In the genomic region with DNA sequence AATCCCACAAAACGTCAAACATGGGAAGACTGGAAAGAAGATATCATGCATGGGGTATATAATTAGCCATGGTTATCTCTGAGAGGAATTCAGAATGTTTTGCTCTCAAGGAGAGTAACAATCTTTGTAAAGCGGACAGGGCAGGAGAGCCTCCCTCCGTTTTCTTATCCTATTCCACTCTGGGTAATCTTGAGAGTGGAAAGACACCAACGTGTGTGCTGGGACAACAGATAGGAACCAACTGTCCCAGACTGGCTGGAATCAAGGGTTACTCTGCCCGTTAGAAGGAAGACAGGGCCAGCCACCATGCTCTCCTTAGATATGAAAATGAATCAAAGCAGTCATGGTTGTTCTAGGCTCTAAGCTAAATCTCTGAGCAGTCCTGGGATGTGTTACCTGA, we compare ENCODE assay signal across 18 mouse cellular contexts.
DNase-seq lines count a peak whose midpoint lies in the region; ATAC-seq and TF ChIP-seq lines count a peak whose summit lies in the region.
"Had no signal": no experiment of that assay in that cellular context is flagged by ENCODE, and none has a peak within 500 bp of the region (broad histone marks: within the 10 kb centered on the region; RNA-seq: fewer than 3 reads in every experiment).

No protein-coding gene starts in this region.

- intact Hi-C loops in heart, postnatal 14 days (cut with DNase I): no loop called here

- H3K9ac ChIP-seq in heart, embryonic 12.5 days: no peak overlapping the region
- H3K9ac ChIP-seq in liver, adult 2 months (ENCODE audit: low read depth, low read length): no peak overlapping the region
- no peak overlapping the region for H3K9ac ChIP-seq in liver, embryonic 11.5 days (ENCODE audit: low read depth, low read length)
- no peak overlapping the region for H3K9ac ChIP-seq in lung, embryonic 16.5 days (ENCODE audit: low read length)
- no peak overlapping the region for H3K9ac ChIP-seq in liver, embryonic 16.5 days (ENCODE audit: low read depth, low read length)
- H3K9ac ChIP-seq: embryonic facial prominence, embryonic 12.5 days; forebrain, embryonic 15.5 days; hindbrain, embryonic 13.5 days had no signal

- TF ChIP-seq CTCF in liver, adult 2 months (IDR thresholded peaks at IDR 0.05; ENCODE audit: low read depth, low read length): no peak

- 10% methylated on average over 5 of the region's 5 CpGs for WGBS in heart, embryonic 12.5 days
- WGBS in liver, adult 2 months: 70% methylated on average over 5 of the region's 5 CpGs
- WGBS in liver, embryonic 11.5 days: 32% methylated on average over 5 of the region's 5 CpGs
- WGBS in lung, embryonic 16.5 days: 59% methylated on average over 5 of the region's 5 CpGs
- WGBS in liver, embryonic 16.5 days (ENCODE audit: insufficient replicate concordance): 24% methylated on average over 5 of the region's 5 CpGs

- H3K4me3 ChIP-seq in heart, embryonic 12.5 days: no peak overlapping the region
- H3K4me3 ChIP-seq in liver, adult 2 months (ENCODE audit: insufficient read depth, low read depth, low read length): no peak overlapping the region
- no peak overlapping the region for H3K4me3 ChIP-seq in liver, embryonic 11.5 days (ENCODE audit: low read depth, low read length)
- H3K4me3 ChIP-seq in lung, embryonic 16.5 days (ENCODE audit: low read length): no peak overlapping the region
- no peak overlapping the region for H3K4me3 ChIP-seq in liver, embryonic 16.5 days (ENCODE audit: low read depth, low read length)
- H3K4me3 ChIP-seq: embryonic facial prominence, embryonic 12.5 days; forebrain, embryonic 15.5 days; heart, adult 2 months; hindbrain, embryonic 13.5 days had no signal

- ATAC-seq in heart, embryonic 12.5 days (ENCODE audit: insufficient number of reproducible peaks, low FRiP score): peak; percentile 48; the same call in 1 of the 2 replicates
- no peak for ATAC-seq in liver, embryonic 11.5 days (replicated peaks; ENCODE audit: low FRiP score)
- peak; percentile 39; the same call in 1 of the 2 replicates for ATAC-seq in lung, embryonic 16.5 days (ENCODE audit: low read depth)
- ATAC-seq in liver, embryonic 16.5 days (ENCODE audit: low read depth): peak; percentile 30
- ATAC-seq: forebrain, embryonic 15.5 days; hindbrain, postnatal 0 days had no signal

- TF ChIP-seq POLR2A in liver, adult 2 months (IDR thresholded peaks at IDR 0.05; ENCODE audit: extremely low read depth, insufficient read depth, low read length): no peak

- no peaks in the 10 kb centered on the region for H3K36me3 ChIP-seq in heart, embryonic 12.5 days
- no peaks in the 10 kb centered on the region for H3K36me3 ChIP-seq in liver, adult 2 months (ENCODE audit: control insufficient read depth, insufficient read depth, low read length)
- no peaks in the 10 kb centered on the region for H3K36me3 ChIP-seq in liver, embryonic 11.5 days (ENCODE audit: control insufficient read depth, insufficient read depth, low read length)
- H3K36me3 ChIP-seq in lung, embryonic 16.5 days (ENCODE audit: control insufficient read depth, insufficient read depth, low read length): no peaks in the 10 kb centered on the region
- H3K36me3 ChIP-seq in liver, embryonic 16.5 days (ENCODE audit: control insufficient read depth, insufficient read depth): no peaks in the 10 kb centered on the region
- H3K36me3 ChIP-seq: embryonic facial prominence, embryonic 12.5 days; forebrain, embryonic 15.5 days; hindbrain, embryonic 13.5 days had no signal

- H3K27me3 ChIP-seq in heart, embryonic 12.5 days (replicated peaks): no peaks in the 10 kb centered on the region
- no peaks in the 10 kb centered on the region for H3K27me3 ChIP-seq in liver, adult 2 months (ENCODE audit: control insufficient read depth, insufficient read depth, low read length)
- no peaks in the 10 kb centered on the region for H3K27me3 ChIP-seq in liver, embryonic 11.5 days (replicated peaks; ENCODE audit: control insufficient read depth, insufficient read depth, low read length)
- no peaks in the 10 kb centered on the region for H3K27me3 ChIP-seq in lung, embryonic 16.5 days (ENCODE audit: control insufficient read depth, insufficient read depth, low read depth, low read length)
- H3K27me3 ChIP-seq in liver, embryonic 16.5 days (ENCODE audit: control insufficient read depth, insufficient read depth, low read depth, low read length): no peaks in the 10 kb centered on the region
- H3K27me3 ChIP-seq: embryonic facial prominence, embryonic 12.5 days; forebrain, embryonic 15.5 days had no signal

- H3K79me2 ChIP-seq in liver, adult 2 months (ENCODE audit: control insufficient read depth, insufficient read depth, low read length): no peaks in the 10 kb centered on the region

- no peak overlapping the region for H3K27ac ChIP-seq in heart, embryonic 12.5 days (ENCODE audit: poor library complexity, severe bottlenecking)
- peak overlapping the region; percentile 48; the same call in 1 of the 2 replicates for H3K27ac ChIP-seq in liver, adult 2 months (replicated peaks; ENCODE audit: insufficient read depth, low read depth, low read length)
- H3K27ac ChIP-seq in liver, embryonic 11.5 days (ENCODE audit: low read depth, low read length): no peak overlapping the region
- H3K27ac ChIP-seq in lung, embryonic 16.5 days (ENCODE audit: low read length): peak overlapping the region; percentile 5; the same call in 1 of the 2 replicates
- no peak overlapping the region for H3K27ac ChIP-seq in liver, embryonic 16.5 days (ENCODE audit: low read length)
- H3K27ac ChIP-seq: embryonic facial prominence, embryonic 12.5 days; forebrain, embryonic 15.5 days; heart, adult 2 months; hindbrain, embryonic 13.5 days; hindbrain, postnatal 0 days had no signal

- no peak overlapping the region for H3K4me2 ChIP-seq in heart, embryonic 12.5 days
- no peak overlapping the region for H3K4me2 ChIP-seq in liver, embryonic 11.5 days
- no peak overlapping the region for H3K4me2 ChIP-seq in lung, embryonic 16.5 days (ENCODE audit: low read depth, low read length)
- no peak overlapping the region for H3K4me2 ChIP-seq in liver, embryonic 16.5 days (ENCODE audit: low read depth, low read length)
- H3K4me2 ChIP-seq: embryonic facial prominence, embryonic 12.5 days; forebrain, embryonic 15.5 days; hindbrain, embryonic 13.5 days had no signal

- peaks cover 10% of the 10 kb centered on the region for H3K4me1 ChIP-seq in heart, embryonic 12.5 days (replicated peaks)
- no peaks in the 10 kb centered on the region; the same call in 1 of the 2 replicates for H3K4me1 ChIP-seq in liver, adult 2 months (ENCODE audit: control insufficient read depth, insufficient read depth, low read length)
- no peaks in the 10 kb centered on the region for H3K4me1 ChIP-seq in liver, embryonic 11.5 days (replicated peaks; ENCODE audit: control insufficient read depth, insufficient read depth, low read length)
- no peaks in the 10 kb centered on the region for H3K4me1 ChIP-seq in lung, embryonic 16.5 days (replicated peaks; ENCODE audit: control insufficient read depth, insufficient read depth, low read length)
- no peaks in the 10 kb centered on the region for H3K4me1 ChIP-seq in liver, embryonic 16.5 days (ENCODE audit: control insufficient read depth, low read depth, low read length)
- H3K4me1 ChIP-seq: embryonic facial prominence, embryonic 12.5 days; hindbrain, embryonic 13.5 days had no signal

- no peak for DNase-seq in heart, postnatal 14 days
- no peak for DNase-seq in liver, adult 2 months (ENCODE audit: extremely low read depth, low read depth, low spot score)
- DNase-seq in liver, embryonic 11.5 days (ENCODE audit: low spot score): no peak
- DNase-seq in lung, adult 18-20 months: no peak
- no peak for DNase-seq in spleen, postnatal 4 days (ENCODE audit: low spot score in 2 of 2)
- DNase-seq: adrenal gland, postnatal 10 days; cerebellum, adult 11 months; cerebellum, adult 8-10 months; cerebellum, postnatal 25 days; gastrocnemius, postnatal 36 days; heart, adult 2 months had no signal

- H3K9me3 ChIP-seq in heart, embryonic 12.5 days (replicated peaks): peaks cover 7% of the 10 kb centered on the region
- no peaks in the 10 kb centered on the region for H3K9me3 ChIP-seq in liver, embryonic 11.5 days (ENCODE audit: control insufficient read depth, low read length)
- no peaks in the 10 kb centered on the region; the same call in 1 of the 2 replicates for H3K9me3 ChIP-seq in lung, embryonic 16.5 days (ENCODE audit: control insufficient read depth, low read length)
- no peaks in the 10 kb centered on the region for H3K9me3 ChIP-seq in liver, embryonic 16.5 days (replicated peaks; ENCODE audit: control insufficient read depth, low read length)
- H3K9me3 ChIP-seq: forebrain, embryonic 15.5 days; hindbrain, embryonic 13.5 days had no signal

Comparison
In these comparisons a context has a peak if more than half of its experiments do, and no peak if none do; other contexts are left out.
1. H3K27ac ChIP-seq: peak in liver, adult 2 months (single experiment) and lung, embryonic 16.5 days (single experiment); none in heart, embryonic 12.5 days (single experiment), liver, embryonic 11.5 days (single experiment) and liver, embryonic 16.5 days (single experiment).